Mouse (Mus musculus) liver, adult 2 months (tissue): ENCODE data around the gene Zbtb25. TPM values are rescaled to one million over a fixed set of nuclear protein-coding genes. Genes with fewer than 3 reads are reported as not detected.

Experiments used
- DNase-seq: peaks from one replicate; pipeline ENCODE4 v3.0.0-alpha.2; 2011; ENCODE audit warnings: low read depth, low spot score; ENCODE audit errors: extremely low read depth
- H3K27ac ChIP-seq: fragments of 200-500 bp; replicated peaks from 2 replicates; pipeline ENCODE4 v1.5.1; 2012; ENCODE audit warnings: low read depth, mild to moderate bottlenecking, control low read depth, inconsistent platforms, low read length; ENCODE audit not compliant: insufficient read depth
- H3K27me3 ChIP-seq: fragments of 200-500 bp; 2 replicates; pipeline ENCODE4 v1.6.1; 2012; ENCODE audit warnings: mild to moderate bottlenecking, moderate library complexity, low read length, inconsistent platforms; ENCODE audit not compliant: control insufficient read depth, insufficient read depth
- H3K36me3 ChIP-seq: fragments of 200-500 bp; 2 replicates; pipeline ENCODE4 v1.6.1; 2012; ENCODE audit warnings: low read length, inconsistent platforms; ENCODE audit not compliant: control insufficient read depth, insufficient read depth
- H3K4me1 ChIP-seq: fragments of 200-500 bp; 2 replicates; pipeline ENCODE4 v1.6.1; 2011; ENCODE audit warnings: low read length; ENCODE audit not compliant: control insufficient read depth, insufficient read depth
- H3K4me3 ChIP-seq: fragments of 200-500 bp; 2 replicates; pipeline ENCODE4 v1.5.1; 2011; ENCODE audit warnings: low read depth, mild to moderate bottlenecking, control low read depth, low read length, moderate library complexity; ENCODE audit not compliant: insufficient read depth
- H3K79me2 ChIP-seq: fragments of 200-500 bp; 2 replicates; pipeline ENCODE4 v1.6.1; 2012; ENCODE audit warnings: inconsistent platforms, mild to moderate bottlenecking, low read length, moderate library complexity; ENCODE audit not compliant: control insufficient read depth, insufficient read depth
- H3K9ac ChIP-seq: fragments of 200-500 bp; 2 replicates; pipeline ENCODE4 v1.6.1; 2012; ENCODE audit warnings: low read depth, mild to moderate bottlenecking, control low read depth, inconsistent platforms, low read length
- CTCF ChIP-seq: fragments of 200-500 bp; IDR thresholded peaks from 2 replicates; pipeline ENCODE4 v1.5.1; 2011; ENCODE audit warnings: low read depth, low read length, control low read depth
- POLR2A ChIP-seq: fragments of 200-500 bp; IDR thresholded peaks from 2 replicates; pipeline ENCODE4 v1.6.1; 2011; ENCODE audit warnings: low read length, control low read depth; ENCODE audit not compliant: insufficient read depth; ENCODE audit errors: extremely low read depth
- WGBS: fragments of 180-500 bp; shearing (Covaris S2); methylation state at CpG from one replicate; pipeline ENCODE4 v1.1.7; 2018; 5-methylcytosine and 5-hydroxymethylcytosine counted together
- polyA plus RNA-seq: library from polyadenylated mRNA; depleted of rRNA; stranded (reverse); fragments of >200 nt; gene quantifications from 2 replicates; pipeline ENCODE4 v1.2.3, GENCODE M21; 2012
- total RNA-seq: library from RNA; depleted of rRNA; stranded (reverse); fragments of >200 nt; gene quantifications from 2 replicates; pipeline ENCODE4 v1.2.3, GENCODE M21; 2014

The Zbtb25 gene
- total and polyA plus RNA-seq, 2 experiments = 1.0 to 2.3 TPM

- H3K4me3 ChIP-seq = no peak overlapping the region
- H3K27me3 ChIP-seq = no peaks in the 10 kb centered on the region
- no peak for DNase-seq
- peaks cover 8% of the 10 kb centered on the region; the same call in 1 of the 2 replicates for H3K79me2 ChIP-seq
- TF ChIP-seq POLR2A = no peak
- no peak for TF ChIP-seq CTCF
- WGBS = 85% methylated on average over 11 of the region's 11 CpGs
- peaks cover 19% of the 10 kb centered on the region for H3K36me3 ChIP-seq
- no peaks in the 10 kb centered on the region for H3K4me1 ChIP-seq
- no peak overlapping the region for H3K9ac ChIP-seq
- H3K27ac ChIP-seq = no peak overlapping the region
Measured at GRCm38 (mm10) chr12:76388794-76389193, 19.4 kb upstream of the Zbtb25 start.

GRCm38 (mm10) chr12:76385342-76385741, 15.9 kb upstream of the Zbtb25 start:
- no peak overlapping the region for H3K9ac ChIP-seq
- H3K4me1 ChIP-seq = no peaks in the 10 kb centered on the region
- DNase-seq = no peak
- peaks cover 19% of the 10 kb centered on the region for H3K79me2 ChIP-seq
- H3K27ac ChIP-seq = no peak overlapping the region
- H3K4me3 ChIP-seq = no peak overlapping the region
- no peaks in the 10 kb centered on the region for H3K27me3 ChIP-seq
- peaks cover 19% of the 10 kb centered on the region for H3K36me3 ChIP-seq
- 95% methylated on average over 8 of the region's 8 CpGs for WGBS
- TF ChIP-seq POLR2A = no peak

- H3K79me2 ChIP-seq = peaks cover 45% of the 10 kb centered on the region
- H3K9ac ChIP-seq = no peak overlapping the region
- no peaks in the 10 kb centered on the region for H3K27me3 ChIP-seq
- H3K36me3 ChIP-seq = no peaks in the 10 kb centered on the region; the same call in 1 of the 2 replicates
- WGBS = 48% methylated on average over 7 of the region's 7 CpGs
- H3K4me1 ChIP-seq = peaks cover 8% of the 10 kb centered on the region
- no peak overlapping the region for H3K27ac ChIP-seq
- no peak overlapping the region for H3K4me3 ChIP-seq
- no peak for DNase-seq
- no peak for TF ChIP-seq CTCF
- TF ChIP-seq POLR2A = no peak
Measured at GRCm38 (mm10) chr12:76380151-76380550, 10.7 kb upstream of the Zbtb25 start.

- H3K27ac ChIP-seq = no peak overlapping the region
- 65% methylated on average over 5 of the region's 5 CpGs for WGBS
- H3K4me3 ChIP-seq = no peak overlapping the region
- peaks cover 8% of the 10 kb centered on the region for H3K4me1 ChIP-seq
- peaks cover 49% of the 10 kb centered on the region for H3K79me2 ChIP-seq
- no peak for DNase-seq
- no peak for TF ChIP-seq POLR2A
- TF ChIP-seq CTCF = no peak
- no peaks in the 10 kb centered on the region for H3K27me3 ChIP-seq
- no peaks in the 10 kb centered on the region; the same call in 1 of the 2 replicates for H3K36me3 ChIP-seq
- H3K9ac ChIP-seq = no peak overlapping the region
Measured at GRCm38 (mm10) chr12:76378556-76378955, 9.2 kb upstream of the Zbtb25 start.

GRCm38 (mm10) chr12:76377726-76378125, 8.3 kb upstream of the Zbtb25 start:
- TF ChIP-seq POLR2A (no peak), CTCF (no peak)
- 92% methylated on average over 3 of the region's 3 CpGs for WGBS
- Histone ChIP-seq H3K36me3 (no peaks in the 10 kb centered on the region), H3K27me3 (no peaks in the 10 kb centered on the region), H3K9ac (no peak overlapping the region), H3K4me1 (peaks cover 8% of the 10 kb centered on the region), H3K4me3 (no peak overlapping the region), H3K27ac (no peak overlapping the region), H3K79me2 (peaks cover 54% of the 10 kb centered on the region)
- DNase-seq = no peak

- peaks cover 61% of the 10 kb centered on the region for H3K79me2 ChIP-seq
- TF ChIP-seq CTCF (no peak), POLR2A (no peak)
- no peak overlapping the region for H3K27ac ChIP-seq
- WGBS = 89% methylated on average over 6 of the region's 6 CpGs
- H3K27me3 ChIP-seq = no peaks in the 10 kb centered on the region
- H3K9ac ChIP-seq = no peak overlapping the region
- H3K4me3 ChIP-seq = no peak overlapping the region
- H3K4me1 ChIP-seq = peaks cover 10% of the 10 kb centered on the region
- no peak for DNase-seq
- H3K36me3 ChIP-seq = no peaks in the 10 kb centered on the region
Measured at GRCm38 (mm10) chr12:76377059-76377458, 7.7 kb upstream of the Zbtb25 start.
